Mouse (Mus musculus): ENCODE results near the gene Gm4131.
"Not testable (repeated sequence)": the region's sequence is repeated elsewhere in the genome, so short reads cannot be mapped to it uniquely, and the experiment has no call there.

Gene Gm4131

GRCm38 (mm10) chr14:62566821-62567220 is at the start of gene Gm4131:
Gene Gm4131 (minus strand): TSS chr14:62566921.
- CTCF ChIA-PET, POLR2A ChIA-PET: not testable (repeated sequence)

DNA sequence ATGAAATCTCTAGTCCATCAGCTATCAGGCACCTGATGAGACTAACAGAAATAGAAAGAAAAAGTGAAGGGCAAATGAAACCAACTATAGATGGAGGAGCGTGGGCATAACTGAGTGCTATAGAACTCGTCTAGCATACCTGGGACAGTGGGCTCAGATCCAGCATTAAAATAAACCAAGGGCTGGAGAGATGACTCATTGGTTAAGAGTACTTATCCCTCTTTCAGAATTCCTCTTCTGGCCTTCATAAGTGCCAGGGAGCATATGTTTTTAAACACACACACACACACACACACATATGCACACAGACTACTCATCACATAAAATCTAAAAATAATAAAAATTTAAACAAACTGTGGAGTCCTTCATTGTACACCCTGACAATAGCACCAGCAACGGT is 43.2 kb upstream of the Gm4131 start:
- ChIA-PET CTCF (no interaction called here), POLR2A (interaction anchor here in 1 of 4 experiments (0.7 kb wide), 1 partner anchor 811 kb away, joined by 3 read pairs; no protein-coding TSS in a partner anchor)

- CTCF ChIA-PET = interaction anchor here in 1 of 4 experiments (1.3 kb wide), 1 partner anchor 115 kb away, joined by 4 read pairs; no protein-coding TSS in a partner anchor
- POLR2A ChIA-PET = no interaction called here
Measured at GRCm38 (mm10) chr14:62607791-62608196, 41.1 kb upstream of the Gm4131 start.

DNA sequence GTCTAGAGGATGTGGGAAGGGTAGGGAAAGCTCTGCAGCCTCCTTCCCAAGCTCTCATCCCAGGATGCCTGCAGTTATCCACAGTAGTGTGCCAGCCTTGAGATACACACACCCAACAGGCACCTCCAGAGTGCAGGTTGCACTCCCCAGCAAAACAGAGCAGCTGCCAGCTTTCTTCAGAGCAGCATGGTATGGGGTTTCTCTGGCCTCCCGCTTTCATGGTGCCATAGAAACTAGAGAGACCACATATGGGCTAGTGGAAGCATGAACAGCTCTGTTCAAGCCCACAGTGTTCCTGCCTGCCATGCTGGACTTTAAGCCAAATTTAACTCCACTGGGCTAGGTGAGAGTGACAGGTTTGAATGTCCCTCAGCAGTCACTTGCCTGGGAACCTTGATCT is 36.1 kb upstream of the Gm4131 start:
- ChIA-PET CTCF (interaction anchor here in 1 of 4 experiments (0.7 kb wide), 1 partner anchor 96 kb away, joined by 3 read pairs; no protein-coding TSS in a partner anchor), POLR2A (interaction anchor here in 1 of 4 experiments (0.9 kb wide), 1 partner anchor 15 kb away, joined by 3 read pairs; no protein-coding TSS in a partner anchor)

GRCm38 (mm10) chr14:62602271-62602670 is 35.5 kb upstream of the Gm4131 start:
- POLR2A ChIA-PET = interaction anchor here in 1 of 4 experiments (0.9 kb wide), 1 partner anchor 15 kb away, joined by 3 read pairs; no protein-coding TSS in a partner anchor
- CTCF ChIA-PET = interaction anchor here in 1 of 4 experiments (0.7 kb wide), 1 partner anchor 97 kb away, joined by 3 read pairs; no protein-coding TSS in a partner anchor

GRCm38 (mm10) chr14:62600109-62600522 is 33.4 kb upstream of the Gm4131 start:
- POLR2A ChIA-PET = interaction anchor here in 1 of 4 experiments (0.6 kb wide), 1 partner anchor 185 kb away, joined by 4 read pairs; no protein-coding TSS in a partner anchor
- CTCF ChIA-PET = no interaction called here

- CTCF ChIA-PET = no interaction called here
- POLR2A ChIA-PET = interaction anchor here in 1 of 4 experiments (1.3 kb wide), 1 partner anchor 11 kb away, joined by 3 read pairs; no protein-coding TSS in a partner anchor
Measured at GRCm38 (mm10) chr14:62585338-62585737, 18.6 kb upstream of the Gm4131 start.

DNA sequence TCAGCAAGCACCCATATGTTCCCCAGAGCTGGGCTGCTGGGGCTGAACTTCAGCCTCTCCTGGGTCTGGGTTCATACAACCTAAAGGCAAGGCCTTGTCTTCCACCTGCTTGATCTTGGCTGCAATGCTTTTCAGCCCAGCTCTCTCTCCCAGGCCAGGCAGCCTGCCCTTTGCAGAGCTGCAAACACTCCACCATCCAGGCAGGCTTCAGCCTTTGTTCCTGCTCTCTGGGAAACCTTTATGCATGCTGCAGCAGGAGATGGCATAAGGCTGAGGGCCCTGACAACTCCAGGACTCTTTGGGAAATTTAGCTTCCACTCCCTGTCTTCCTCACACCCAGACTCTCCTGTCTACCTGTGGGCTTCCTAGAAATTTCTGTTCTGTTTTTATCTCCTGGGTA is 17.9 kb upstream of the Gm4131 start:
- ChIA-PET CTCF (interaction anchor here in 2 of 4 experiments (0.6 to 0.7 kb wide), 3 partner anchors 38 to 542 kb away, joined by 3 to 4 read pairs (median 3); no protein-coding TSS in a partner anchor), POLR2A (interaction anchor here in 2 of 4 experiments (0.8 to 1.3 kb wide), 2 partner anchors 12 to 177 kb away, joined by 3 read pairs; no protein-coding TSS in a partner anchor)

DNA sequence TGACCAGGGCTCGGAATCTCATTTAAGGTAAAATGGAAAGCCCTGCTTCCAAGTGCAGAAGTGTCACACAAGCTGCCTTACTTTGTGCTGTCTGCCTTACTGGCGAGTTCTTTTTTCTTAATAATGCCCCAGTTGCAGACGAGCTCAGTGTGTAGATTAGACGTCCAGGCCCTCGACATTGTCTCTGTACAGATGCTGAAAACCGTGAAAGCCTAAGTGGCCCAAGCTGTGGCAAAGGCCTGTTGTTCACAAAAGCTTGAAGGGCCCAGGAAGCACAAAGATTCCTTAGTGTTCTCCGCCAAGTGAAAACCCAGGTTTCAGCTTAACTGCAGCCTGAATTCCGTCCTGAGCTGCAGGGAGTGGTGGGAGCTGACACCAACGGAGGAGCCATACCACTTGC is 15.0 kb upstream of the Gm4131 start:
- ChIA-PET POLR2A (interaction anchor here in 1 of 4 experiments (0.6 to 0.9 kb wide), 3 partner anchors 15 to 180 kb away, joined by 3 to 4 read pairs (median 4); no protein-coding TSS in a partner anchor), CTCF (no interaction called here)

GRCm38 (mm10) chr14:62580945-62581344 is 14.2 kb upstream of the Gm4131 start:
- CTCF ChIA-PET = interaction anchor here in 1 of 4 experiments (0.6 kb wide), 1 partner anchor 11 kb away, joined by 3 read pairs; no protein-coding TSS in a partner anchor
- POLR2A ChIA-PET = interaction anchor here in 1 of 4 experiments (0.9 kb wide), 1 partner anchor 180 kb away, joined by 4 read pairs; no protein-coding TSS in a partner anchor

- POLR2A ChIA-PET = no interaction called here
Measured at GRCm38 (mm10) chr14:62575862-62576261, 9.1 kb upstream of the Gm4131 start.

GRCm38 (mm10) chr14:62574906-62575305 is 8.2 kb upstream of the Gm4131 start:
- ChIA-PET CTCF (no interaction called here), POLR2A (interaction anchor here in 1 of 4 experiments (0.8 kb wide), 1 partner anchor 96 kb away, joined by 3 read pairs; no protein-coding TSS in a partner anchor)

More at GRCm38 (mm10) chr14:62575862-62576261, 9.1 kb upstream of the Gm4131 start:
- CTCF ChIA-PET = no interaction called here

DNA sequence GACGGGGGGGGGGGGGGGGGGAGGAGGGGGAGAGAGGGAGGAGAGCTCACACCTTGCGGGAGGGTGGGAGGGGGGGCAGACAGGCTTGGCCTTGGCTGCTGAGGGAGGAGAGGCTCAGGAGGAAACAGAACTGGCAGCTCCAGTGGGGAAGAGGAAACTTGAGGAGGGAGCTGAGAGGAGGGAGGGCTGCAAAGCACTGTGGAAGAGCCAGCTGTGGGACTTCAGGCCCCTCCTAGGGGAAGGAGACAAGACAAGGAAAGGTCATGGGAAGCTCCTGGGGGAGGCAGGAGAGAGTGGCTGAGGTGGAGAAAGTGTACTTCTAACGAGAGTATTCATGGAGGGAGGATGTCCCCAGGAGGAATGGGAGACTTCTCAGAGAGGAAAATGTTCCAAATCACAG is 6.7 kb upstream of the Gm4131 start:
- POLR2A ChIA-PET = no interaction called here
- CTCF ChIA-PET = no interaction called here

- ChIA-PET CTCF (no interaction called here), POLR2A (no interaction called here)
Measured at GRCm38 (mm10) chr14:62570299-62570698, 3.6 kb upstream of the Gm4131 start.

DNA sequence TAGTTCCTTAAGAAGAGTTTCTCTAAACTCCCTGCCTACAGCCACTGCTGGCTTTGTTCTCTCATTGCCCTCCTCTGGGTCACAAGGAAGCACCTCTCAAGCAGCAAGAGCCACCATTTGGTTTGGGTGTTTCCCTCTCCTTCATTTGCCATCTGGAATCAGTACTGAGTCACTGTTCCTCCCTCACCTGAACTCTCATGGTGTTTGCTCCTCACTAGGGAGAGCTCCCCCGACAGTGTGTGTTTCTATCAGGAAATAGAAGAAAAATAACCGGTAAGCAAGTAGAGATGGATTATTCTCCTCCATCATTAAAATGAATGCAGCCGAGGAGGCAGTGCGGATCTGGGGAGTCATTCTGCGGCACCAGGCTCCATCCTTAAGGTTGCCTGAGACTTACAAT is 2.7 kb upstream of the Gm4131 start:
- ChIA-PET POLR2A (no interaction called here), CTCF (interaction anchor here in 1 of 4 experiments (0.7 kb wide), 1 partner anchor 11 kb away, joined by 3 read pairs; no protein-coding TSS in a partner anchor)

DNA sequence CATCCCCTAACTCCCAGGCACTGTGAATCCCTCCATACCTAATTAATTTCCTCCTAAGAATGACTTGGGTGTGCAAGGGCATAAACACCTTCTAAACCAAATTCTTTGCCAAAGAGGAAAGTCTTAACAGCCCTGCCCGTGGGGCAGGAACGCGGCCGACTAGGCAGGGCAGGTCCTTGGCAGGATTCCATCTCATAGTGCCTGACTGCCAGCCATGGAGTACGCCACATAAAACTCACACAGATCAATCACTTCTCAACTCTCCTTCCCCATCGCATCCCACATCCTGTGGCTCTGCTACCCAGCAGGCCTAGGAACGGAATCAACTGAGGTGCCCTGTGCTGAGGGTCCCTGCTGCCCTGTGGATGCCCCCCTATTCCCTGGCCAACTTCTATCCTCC is 3.0 kb downstream of the Gm4131 start:
- ChIA-PET POLR2A (no interaction called here), CTCF (no interaction called here)

DNA sequence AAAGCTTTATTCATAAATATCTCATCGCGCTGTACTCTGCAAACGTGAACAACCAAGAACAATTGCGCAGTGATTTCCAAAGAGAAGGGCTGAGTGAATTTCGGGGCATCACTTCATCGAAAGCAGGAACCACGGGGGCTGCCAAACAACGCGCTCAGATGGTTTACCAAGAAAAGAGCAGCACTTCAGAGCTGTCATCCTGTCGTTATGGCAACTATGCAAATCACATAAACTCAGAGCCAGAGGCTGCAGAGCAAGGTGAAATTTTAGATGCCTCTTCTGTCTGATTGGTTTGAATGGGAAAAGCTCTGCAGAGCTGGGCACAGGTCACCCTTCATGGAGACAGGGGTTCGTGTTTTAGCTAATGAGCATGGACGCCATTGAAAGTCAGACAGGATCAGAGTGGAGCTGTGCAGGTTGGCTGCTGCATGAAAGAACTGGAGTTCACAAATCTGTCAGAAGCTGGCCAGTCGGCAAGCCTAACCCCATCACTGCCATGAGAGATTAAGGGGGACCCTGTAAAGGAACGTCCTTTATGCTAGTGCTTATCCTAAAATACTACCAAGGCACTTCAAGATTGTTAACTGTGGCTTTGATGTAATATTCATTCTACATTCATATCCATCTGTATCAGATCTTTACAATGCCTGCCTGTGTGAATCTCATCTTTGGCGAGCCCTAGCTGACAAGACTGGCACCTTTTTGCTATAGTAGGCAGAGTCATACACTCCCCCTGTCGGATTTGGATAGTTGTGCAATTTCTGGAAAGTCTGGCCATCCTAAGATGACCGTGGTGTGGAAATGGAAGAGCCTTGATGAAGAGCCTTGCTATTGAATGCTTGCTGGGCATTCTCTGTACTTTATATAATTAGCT is 4.6 kb downstream of the Gm4131 start:
- ChIA-PET POLR2A (no interaction called here), CTCF (no interaction called here)

GRCm38 (mm10) chr14:62557111-62557510 is 9.6 kb downstream of the Gm4131 start:
- POLR2A ChIA-PET = no interaction called here
- CTCF ChIA-PET = no interaction called here

DNA sequence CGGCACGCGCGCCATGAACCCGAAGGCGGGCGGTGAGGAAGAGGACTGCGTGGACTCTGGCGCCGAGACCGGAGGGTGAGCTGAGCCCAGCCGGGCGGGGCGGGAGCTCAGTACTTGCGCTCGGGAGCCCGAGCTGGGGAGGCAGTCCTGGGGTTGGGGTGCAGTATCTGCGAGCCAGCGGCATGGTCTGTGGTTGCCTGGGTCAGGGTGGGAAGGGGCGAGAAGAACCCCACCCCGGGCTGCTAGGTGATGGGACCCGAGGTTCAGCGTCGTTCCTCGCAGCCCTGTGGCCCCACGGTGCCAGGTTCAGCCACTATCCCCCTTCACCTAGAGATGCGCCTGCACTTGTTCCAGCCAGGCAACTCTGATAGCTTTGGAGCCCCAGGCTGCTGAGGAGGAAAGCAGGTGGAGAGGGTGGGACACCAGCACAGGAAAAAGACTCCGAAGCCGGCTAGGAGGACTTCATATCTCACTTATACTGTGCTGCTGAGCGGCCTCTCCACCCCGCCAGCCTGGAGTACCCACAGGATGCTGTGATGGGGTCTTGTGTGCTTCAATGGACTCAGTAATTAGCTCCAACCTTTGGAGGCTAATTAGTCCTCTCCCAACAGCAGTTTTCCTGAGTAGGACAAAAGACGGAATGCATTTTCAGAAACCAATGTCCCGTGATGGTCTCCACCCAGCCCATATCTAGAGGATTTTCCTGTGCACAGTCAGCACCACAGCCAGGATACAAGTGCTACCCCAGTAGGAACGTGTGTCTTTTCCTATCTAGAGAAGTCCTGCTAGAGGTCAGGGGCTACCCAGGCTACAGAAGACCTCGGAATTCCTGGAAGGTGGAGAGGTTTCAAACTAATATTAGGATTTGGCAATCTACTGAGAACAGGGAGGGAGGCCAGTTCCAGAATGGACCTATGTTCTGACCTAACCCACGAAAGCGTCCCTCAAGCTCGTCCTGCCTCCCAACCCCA is 10.6 kb downstream of the Gm4131 start:
- CTCF ChIA-PET = interaction anchor here in 1 of 4 experiments (0.7 kb wide), 1 partner anchor 317 kb away, joined by 4 read pairs; no protein-coding TSS in a partner anchor
- POLR2A ChIA-PET = interaction anchor here in 2 of 4 experiments (0.6 to 1.2 kb wide), 2 partner anchors 205 to 928 kb away, joined by 4 to 5 read pairs; partner anchors contain the start of gene Ints6 (in 1 of the 2)
